Mouse (Mus musculus): ENCODE results near the gene Grid2ip.

DNA sequence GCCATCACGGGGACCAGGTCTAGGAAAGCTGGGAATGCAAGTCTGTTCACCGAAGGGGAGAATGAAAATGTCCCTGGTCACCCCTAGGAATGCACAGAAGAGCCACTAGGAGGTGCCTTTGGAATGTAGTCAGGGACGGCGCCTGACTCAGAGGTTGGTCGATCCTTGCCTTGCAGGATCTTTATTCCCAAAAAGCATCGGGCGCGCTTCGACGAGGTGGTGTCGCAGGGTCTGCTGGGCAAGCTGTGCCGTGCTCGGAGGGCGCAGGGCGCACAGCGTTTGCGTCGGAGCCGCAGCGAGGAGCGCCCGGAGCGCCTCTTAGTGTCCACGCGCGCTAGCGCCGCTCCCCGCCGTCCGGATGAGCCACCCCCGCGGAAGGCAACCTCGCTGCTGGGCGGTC lies 15.7 kb downstream of the Grid2ip start:
- TF ChIP-seq CTCF (IDR thresholded peaks at IDR 0.05; ENCODE audit: borderline replicate concordance, insufficient read depth, low read depth, low read length) (peak; percentile 43; the same call in 1 of the 2 replicates), POLR2A (IDR thresholded peaks at IDR 0.05; ENCODE audit: borderline replicate concordance, insufficient read depth, low read length) (no peak)

Measured in cerebellum, adult 2 months (tissue).